Mouse (Mus musculus) CH12.LX (cell line): Measurements from ENCODE around the gene Kcnip4. TPM values are rescaled to one million over a fixed set of nuclear protein-coding genes. Genes with fewer than 3 reads are reported as not detected.

Experiments
- DNase-seq: peaks from one replicate; pipeline ENCODE4 v3.0.0-alpha.2; 2013; ENCODE audit errors: extremely low read depth
- H3K27ac ChIP-seq: 2 replicates; pipeline ENCODE4 v1.5.1; 2012; ENCODE audit warnings: low read depth, mild to moderate bottlenecking, control low read depth, moderate library complexity; ENCODE audit not compliant: insufficient read depth
- H3K27me3 ChIP-seq: replicated peaks from 2 replicates; pipeline ENCODE3; 2012; ENCODE audit warnings: inconsistent platforms
- H3K36me3 ChIP-seq, 2 experiments: replicated peaks in 1 of 2; 2 replicates each; pipeline versions ENCODE3 to v1.6.1; 2012; ENCODE audit warnings: inconsistent platforms in 1 of 2, low read length in 1 of 2, mild to moderate bottlenecking in 1 of 2, mixed read lengths in 1 of 2, moderate library complexity in 1 of 2; ENCODE audit not compliant: control insufficient read depth in 1 of 2, insufficient read depth in 1 of 2
- H3K4me1 ChIP-seq, 2 experiments: 2 replicates each; pipeline ENCODE4 v1.6.1; 2012; ENCODE audit warnings: inconsistent platforms in 1 of 2, moderate library complexity in 1 of 2; ENCODE audit not compliant: insufficient read depth in 2 of 2, control insufficient read depth in 1 of 2
- H3K4me2 ChIP-seq: 2 replicates; pipeline ENCODE4 v1.6.1; 2012; ENCODE audit warnings: low read depth, mild to moderate bottlenecking, control low read depth; ENCODE audit not compliant: poor library complexity, insufficient read depth, severe bottlenecking
- H3K4me3 ChIP-seq, 3 experiments: fragments of 150-350 bp in 1 of 3; sonication (generic) in 1 of 3; replicated peaks in 1 of 3; 2 replicates each; pipeline versions ENCODE3 to v1.5.1; 2011 to 2012; ENCODE audit warnings: low read depth in 2 of 3, low read length in 2 of 3, mild to moderate bottlenecking in 2 of 3, moderate library complexity in 2 of 3, control low read depth in 1 of 3, improper control_type of control experiment in 1 of 3, inconsistent platforms in 1 of 3, mixed read lengths in 1 of 3; ENCODE audit not compliant: poor library complexity in 1 of 3
- H3K79me2 ChIP-seq: replicated peaks from 2 replicates; pipeline ENCODE4 v1.6.1; 2012; ENCODE audit warnings: mild to moderate bottlenecking, moderate library complexity; ENCODE audit not compliant: control insufficient read depth, poor library complexity, insufficient read depth, severe bottlenecking; ENCODE audit errors: extremely low read depth
- H3K9ac ChIP-seq: 2 replicates; pipeline ENCODE4 v1.6.1; 2012; ENCODE audit warnings: low read depth, mild to moderate bottlenecking, control low read depth, moderate library complexity; ENCODE audit not compliant: insufficient read depth
- H3K9me3 ChIP-seq: replicated peaks from 2 replicates; pipeline ENCODE3; 2012; ENCODE audit warnings: low read length, inconsistent platforms, mixed read lengths
- CHD2 ChIP-seq: IDR thresholded peaks from 2 replicates; pipeline ENCODE4 v1.6.1; 2011; ENCODE audit warnings: low read length, improper control_type of control experiment
- CTCF ChIP-seq, 2 experiments: IDR thresholded peaks in 1 of 2; conservative IDR thresholded peaks in 1 of 2; 2 replicates each; pipeline ENCODE4 v1.5.1; 2011 to 2012; ENCODE audit warnings: low read depth in 2 of 2, low read length in 2 of 2, improper control_type of control experiment in 1 of 2, inconsistent platforms in 1 of 2, mild to moderate bottlenecking in 1 of 2, moderate library complexity in 1 of 2
- EP300 ChIP-seq: IDR thresholded peaks from 2 replicates; pipeline ENCODE4 v1.6.1; 2011; ENCODE audit warnings: low read length, improper control_type of control experiment
- ETS1 ChIP-seq: conservative IDR thresholded peaks from 2 replicates; pipeline ENCODE4 v1.6.1; 2012; ENCODE audit warnings: low read depth, mild to moderate bottlenecking, inconsistent platforms, low read length, improper control_type of control experiment, moderate library complexity
- JUN ChIP-seq: IDR thresholded peaks from 2 replicates; pipeline ENCODE4 v1.6.1; 2011; ENCODE audit warnings: low read depth, mild to moderate bottlenecking, low read length, improper control_type of control experiment, moderate library complexity; ENCODE audit not compliant: insufficient read depth
- JUND ChIP-seq: conservative IDR thresholded peaks from 2 replicates; pipeline ENCODE4 v1.6.1; 2011; ENCODE audit warnings: low read depth, low read length, improper control_type of control experiment
- MAFK ChIP-seq: IDR thresholded peaks from 2 replicates; pipeline ENCODE4 v1.6.1; 2011; ENCODE audit warnings: low read length, improper control_type of control experiment; ENCODE audit not compliant: insufficient replicate concordance
- MEF2A ChIP-seq: IDR thresholded peaks from 2 replicates; pipeline ENCODE4 v1.6.1; 2014; ENCODE audit warnings: low read depth, mild to moderate bottlenecking, inconsistent platforms, low read length, improper control_type of control experiment, borderline replicate concordance
- RAD21 ChIP-seq: IDR thresholded peaks from 2 replicates; pipeline ENCODE4 v1.6.1; 2011; ENCODE audit warnings: low read depth, mild to moderate bottlenecking, low read length, improper control_type of control experiment, moderate library complexity
- RCOR1 ChIP-seq: conservative IDR thresholded peaks from 2 replicates; pipeline ENCODE4 v1.6.1; 2012; ENCODE audit warnings: low read depth, mild to moderate bottlenecking, inconsistent platforms, low read length, improper control_type of control experiment
- SMC3 ChIP-seq: IDR thresholded peaks from 2 replicates; pipeline ENCODE4 v1.6.1; 2011; ENCODE audit warnings: low read depth, low read length, improper control_type of control experiment
- TCF12 ChIP-seq: IDR thresholded peaks from 2 replicates; pipeline ENCODE4 v1.6.1; 2014; ENCODE audit warnings: low read depth, mild to moderate bottlenecking, inconsistent platforms, low read length, improper control_type of control experiment
- UBTF ChIP-seq: IDR thresholded peaks from 2 replicates; pipeline ENCODE4 v1.6.1; 2012; ENCODE audit warnings: low read depth, mild to moderate bottlenecking, inconsistent platforms, low read length, improper control_type of control experiment, moderate library complexity
- USF1 ChIP-seq: IDR thresholded peaks from 2 replicates; pipeline ENCODE4 v1.6.1; 2014; ENCODE audit warnings: low read depth, mild to moderate bottlenecking, inconsistent platforms, low read length, improper control_type of control experiment
- USF2 ChIP-seq: conservative IDR thresholded peaks from 2 replicates; pipeline ENCODE4 v1.6.1; 2011; ENCODE audit warnings: low read depth, low read length, improper control_type of control experiment
- dilution Hi-C: fragments of 300-500 bp; cut with MboI; formaldehyde crosslinking; loops from 2 replicates; pipeline ENCODE4 v1.14.3; 2020; ENCODE audit warnings: low sequenced_read_pairs; ENCODE audit not compliant: extremely low pct_unique_long_range_greater_than_20kb, extremely low pct_ligation_motif_present
- in situ Hi-C: fragments of 300-500 bp; cut with MboI; formaldehyde crosslinking; loops from 3 replicates; pipeline ENCODE4 v1.14.3; 2019; ENCODE audit warnings: low sequenced_read_pairs, low pct_ligation_motif_present, low pct_unique_long_range_greater_than_20kb, mixed read lengths
- polyA plus RNA-seq: library from polyadenylated mRNA; unstranded; fragments of >175 nt; gene quantifications from 2 replicates; pipeline ENCODE4 v1.2.1, GENCODE M21; 2012; ENCODE audit warnings: low read depth; ENCODE audit not compliant: insufficient read length
- total RNA-seq, 2 experiments: library from RNA; depleted of rRNA; stranded (reverse); fragments of 300-350 nt in 1 of 2; fragments of >200 nt in 1 of 2; gene quantifications; 2 replicates each; pipeline ENCODE4 v1.2.3; 2012 to 2014

Gene Kcnip4
- total and polyA plus RNA-seq, 3 experiments = 0.80 TPM; not detected in 2

DNA sequence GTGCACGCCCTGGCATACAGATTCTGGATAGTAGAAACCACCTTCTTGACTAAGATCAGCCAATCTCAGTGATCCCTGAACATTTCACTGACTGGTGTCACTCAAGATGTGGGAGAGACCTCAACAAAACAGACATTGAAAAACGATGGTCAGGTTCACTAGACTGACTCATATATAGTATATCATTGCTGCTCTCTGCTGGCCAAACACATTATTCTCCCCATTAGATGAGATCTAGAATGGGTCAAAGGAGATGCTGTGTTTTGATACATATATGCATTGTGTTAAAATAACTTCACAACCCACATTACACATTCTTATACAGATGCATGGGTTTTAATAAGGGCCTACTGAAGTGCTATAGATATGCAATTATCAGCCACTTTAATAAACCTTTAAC lies 787.1 kb downstream of the Kcnip4 start:
- Histone ChIP-seq H3K9me3 (peaks cover 7% of the 10 kb centered on the region), H3K4me3 (no peak overlapping the region), H3K36me3 (no peaks in the 10 kb centered on the region), H3K27me3 (no peaks in the 10 kb centered on the region), H3K4me2 (no peak overlapping the region), H3K27ac (no peak overlapping the region), H3K9ac (no peak overlapping the region), H3K79me2 (no peaks in the 10 kb centered on the region), H3K4me1 (no peaks in the 10 kb centered on the region)
- in situ Hi-C loops = loop anchor here (25.0 kb wide), 1 partner anchor 300 kb away; no protein-coding TSS in a partner anchor
- DNase-seq = peak; percentile 19
- TF ChIP-seq SMC3 (peak; percentile 36), MAFK (no peak), EP300 (no peak), USF2 (no peak), CTCF (conservative IDR thresholded peaks at IDR 0.05 in 1 of 2, IDR thresholded peaks at IDR 0.05 in 1 of 2; ENCODE audit: low read depth in 2 of 2, low read length in 2 of 2) (peak in 1 of 2 experiments; percentile 36; a peak in 1 of 4 replicates), USF1 (no peak), RAD21 (peak; percentile 47), TCF12 (no peak)
- dilution Hi-C loops = no loop called here

- Histone ChIP-seq H3K27me3 (no peaks in the 10 kb centered on the region), H3K36me3 (no peaks in the 10 kb centered on the region), H3K27ac (no peak overlapping the region), H3K9me3 (no peaks in the 10 kb centered on the region), H3K9ac (no peak overlapping the region), H3K4me1 (no peaks in the 10 kb centered on the region), H3K4me2 (no peak overlapping the region), H3K79me2 (no peaks in the 10 kb centered on the region), H3K4me3 (no peak overlapping the region)
- DNase-seq = no peak
- in situ Hi-C loops (no loop called here), dilution Hi-C loops (no loop called here)
- TF ChIP-seq JUND = no peak
- no peak for TF ChIP-seq CHD2
- no peak for TF ChIP-seq MEF2A
- TF ChIP-seq ETS1 = no peak
- TF ChIP-seq USF1 = no peak
Observed at GRCm38 (mm10) chr5:48718166-48718565, 806.5 kb downstream of the Kcnip4 start.

DNA sequence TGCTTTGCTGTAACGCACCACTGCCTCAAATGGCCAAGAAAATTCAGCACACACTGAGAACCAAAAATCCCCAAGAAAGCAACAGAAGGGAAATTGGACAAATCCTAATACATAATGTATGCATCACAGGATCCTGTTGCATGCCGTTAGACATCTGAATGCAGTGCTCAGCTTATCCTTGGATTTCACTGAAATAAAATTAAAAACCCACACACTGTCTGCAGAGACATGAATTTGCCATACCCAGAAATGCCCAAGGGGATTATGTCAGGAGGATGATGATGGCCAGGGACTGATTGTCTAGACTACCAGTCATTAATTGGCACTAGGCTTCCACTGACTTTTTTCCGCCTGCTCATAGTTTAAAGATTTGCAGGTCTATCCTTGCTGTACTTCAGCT lies 818.7 kb downstream of the Kcnip4 start:
- Histone ChIP-seq H3K36me3 (no peaks in the 10 kb centered on the region), H3K9me3 (no peaks in the 10 kb centered on the region), H3K9ac (no peak overlapping the region), H3K79me2 (no peaks in the 10 kb centered on the region), H3K27me3 (no peaks in the 10 kb centered on the region), H3K27ac (no peak overlapping the region), H3K4me2 (no peak overlapping the region), H3K4me1 (no peaks in the 10 kb centered on the region), H3K4me3 (no peak overlapping the region)
- no peak for DNase-seq
- in situ Hi-C loops = no loop called here
- dilution Hi-C loops = no loop called here
- no peak for TF ChIP-seq RCOR1
- TF ChIP-seq JUN = no peak
- TF ChIP-seq UBTF = no peak
